Mouse (Mus musculus): ENCODE measurements around the gene C130060K24Rik. TPM values are rescaled to one million over a fixed set of nuclear protein-coding genes. Genes with fewer than 3 reads are reported as not detected.

C130060K24Rik gene
- polyA plus RNA-seq, 1 experiment from 2014 or later: 0.11 TPM

DNA sequence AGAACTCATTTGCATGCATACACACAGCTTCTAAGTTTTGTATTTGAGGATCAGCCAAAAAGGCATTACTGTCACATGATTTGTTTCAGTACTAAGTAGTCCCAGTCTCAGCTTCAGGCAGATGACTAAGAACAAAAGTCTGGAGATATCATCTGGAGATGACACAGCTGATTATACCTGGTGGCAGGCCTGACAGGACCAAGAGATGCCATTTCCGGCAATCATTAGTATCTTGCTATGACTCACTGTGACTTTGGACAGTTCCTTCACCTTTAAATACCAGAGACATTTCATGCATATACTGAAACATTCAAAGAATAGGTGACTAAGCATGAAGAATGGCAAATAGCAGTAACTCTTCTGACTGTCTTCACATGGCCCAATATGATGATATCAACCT is 84.4 kb downstream of the C130060K24Rik start:
- 91% methylated on average over 1 of the region's 1 CpGs for WGBS
- Histone ChIP-seq H3K9ac (ENCODE audit: low read length) (no peak overlapping the region), H3K27ac (replicated peaks) (no peak overlapping the region), H3K27me3 (ENCODE audit: control insufficient read depth, insufficient read depth, low read length) (no peaks in the 10 kb centered on the region), H3K4me1 (replicated peaks; ENCODE audit: control insufficient read depth, insufficient read depth) (no peaks in the 10 kb centered on the region), H3K4me3 (ENCODE audit: low read depth, low read length) (no peak overlapping the region), H3K36me3 (ENCODE audit: control insufficient read depth, insufficient read depth, low read length) (no peaks in the 10 kb centered on the region), H3K4me2 (replicated peaks; ENCODE audit: low read depth) (no peak overlapping the region), H3K9me3 (ENCODE audit: control insufficient read depth, low read length) (no peaks in the 10 kb centered on the region)
- ATAC-seq (ENCODE audit: low FRiP score, low TSS enrichment) (no peak), DNase-seq (ENCODE audit: low spot score) (no peak)
- no peak for TF ChIP-seq EP300 (optimal IDR thresholded peaks at IDR 0.05)
- TF ChIP-seq CTCF (IDR thresholded peaks at IDR 0.05; ENCODE audit: low read depth): no peak

DNA sequence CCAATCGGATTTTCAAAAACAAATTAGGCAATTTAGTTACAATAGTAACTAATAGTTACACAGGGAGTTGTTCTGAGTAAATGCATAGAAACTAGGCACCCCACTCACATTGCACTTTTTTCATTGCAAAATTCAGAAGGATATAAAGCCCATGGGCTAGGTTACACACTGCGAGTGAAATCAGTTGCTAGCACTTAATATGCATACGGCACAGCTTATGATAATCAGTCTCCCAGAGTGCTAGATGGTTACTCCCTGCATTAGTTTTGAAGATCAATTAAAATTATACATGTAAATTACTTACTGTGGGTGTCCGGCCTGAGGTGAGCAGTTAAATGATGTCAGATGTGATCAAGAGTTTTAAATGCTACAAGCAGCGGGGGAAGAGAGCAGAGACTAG is 89.4 kb downstream of the C130060K24Rik start:
- H3K27me3 ChIP-seq (ENCODE audit: control insufficient read depth, insufficient read depth, low read length): no peaks in the 10 kb centered on the region
- TF ChIP-seq EP300 (optimal IDR thresholded peaks at IDR 0.05) (no peak), CTCF (IDR thresholded peaks at IDR 0.05; ENCODE audit: low read depth) (no peak)
- no peak overlapping the region for H3K27ac ChIP-seq (replicated peaks)
- no peaks in the 10 kb centered on the region for H3K36me3 ChIP-seq (ENCODE audit: control insufficient read depth, insufficient read depth, low read length)
- no peaks in the 10 kb centered on the region for H3K9me3 ChIP-seq (ENCODE audit: control insufficient read depth, low read length)
- no peak overlapping the region for H3K4me3 ChIP-seq (ENCODE audit: low read depth, low read length)
- H3K9ac ChIP-seq (ENCODE audit: low read length): no peak overlapping the region
- no peak overlapping the region for H3K4me2 ChIP-seq (replicated peaks; ENCODE audit: low read depth)
- no peak for DNase-seq (ENCODE audit: low spot score)
- ATAC-seq (ENCODE audit: low FRiP score, low TSS enrichment): no peak
- H3K4me1 ChIP-seq (replicated peaks; ENCODE audit: control insufficient read depth, insufficient read depth): no peaks in the 10 kb centered on the region
- WGBS: 85% methylated on average over 5 of the region's 5 CpGs

DNA sequence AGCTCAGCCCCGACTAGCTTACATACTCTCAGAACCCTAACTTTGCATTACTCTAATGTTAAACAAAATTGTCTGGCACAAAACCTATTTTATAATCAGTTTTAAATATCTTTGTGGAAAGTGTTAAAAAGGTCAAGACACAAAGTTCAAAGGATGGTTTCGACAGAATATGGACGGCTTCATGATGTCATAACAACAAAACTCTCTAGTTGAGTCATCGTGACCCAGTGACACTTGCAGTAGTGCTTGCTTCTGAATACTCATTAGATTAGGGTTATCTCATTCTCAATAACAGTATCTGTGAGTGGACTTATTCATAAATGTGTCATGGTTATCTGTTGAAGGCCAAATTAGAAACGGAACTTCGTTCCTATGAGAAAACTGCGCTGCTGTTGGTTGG is 91.5 kb downstream of the C130060K24Rik start:
- Histone ChIP-seq H3K4me2 (replicated peaks; ENCODE audit: low read depth) (no peak overlapping the region), H3K4me3 (ENCODE audit: low read depth, low read length) (no peak overlapping the region), H3K36me3 (ENCODE audit: control insufficient read depth, insufficient read depth, low read length) (no peaks in the 10 kb centered on the region), H3K9ac (ENCODE audit: low read length) (no peak overlapping the region), H3K27me3 (ENCODE audit: control insufficient read depth, insufficient read depth, low read length) (no peaks in the 10 kb centered on the region), H3K27ac (replicated peaks) (no peak overlapping the region), H3K4me1 (replicated peaks; ENCODE audit: control insufficient read depth, insufficient read depth) (no peaks in the 10 kb centered on the region), H3K9me3 (ENCODE audit: control insufficient read depth, low read length) (no peaks in the 10 kb centered on the region)
- ATAC-seq (ENCODE audit: low FRiP score, low TSS enrichment) (no peak), DNase-seq (ENCODE audit: low spot score) (no peak)
- TF ChIP-seq EP300 (optimal IDR thresholded peaks at IDR 0.05) (no peak), CTCF (IDR thresholded peaks at IDR 0.05; ENCODE audit: low read depth) (no peak)
- WGBS: 74% methylated on average over 7 of the region's 7 CpGs

DNA sequence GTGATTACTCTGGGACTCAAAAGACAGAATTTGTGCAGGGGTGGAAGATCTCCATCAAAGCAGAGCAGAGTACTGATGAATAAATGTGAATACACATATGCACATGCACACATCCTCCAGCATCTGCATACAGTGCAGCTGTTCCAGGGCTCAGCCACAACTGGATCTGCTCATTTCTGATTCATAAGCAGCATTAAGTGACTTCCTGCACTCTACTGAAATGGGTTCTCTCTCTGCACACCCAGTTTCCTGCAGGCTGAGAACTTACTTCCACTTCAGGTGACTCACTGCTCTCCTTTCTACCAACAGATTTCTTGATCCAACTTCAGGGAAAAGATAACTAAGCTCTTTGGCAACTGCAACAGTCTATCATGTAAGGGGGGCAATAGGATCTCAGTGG is 117.9 kb downstream of the C130060K24Rik start:
- Histone ChIP-seq H3K36me3 (ENCODE audit: control insufficient read depth, insufficient read depth, low read length) (no peaks in the 10 kb centered on the region), H3K27ac (replicated peaks) (no peak overlapping the region), H3K9me3 (ENCODE audit: control insufficient read depth, low read length) (no peaks in the 10 kb centered on the region), H3K4me2 (replicated peaks; ENCODE audit: low read depth) (no peak overlapping the region), H3K4me1 (replicated peaks; ENCODE audit: control insufficient read depth, insufficient read depth) (no peaks in the 10 kb centered on the region), H3K9ac (ENCODE audit: low read length) (no peak overlapping the region), H3K4me3 (ENCODE audit: low read depth, low read length) (no peak overlapping the region), H3K27me3 (ENCODE audit: control insufficient read depth, insufficient read depth, low read length) (no peaks in the 10 kb centered on the region)
- TF ChIP-seq EP300 (optimal IDR thresholded peaks at IDR 0.05): no peak
- TF ChIP-seq CTCF (IDR thresholded peaks at IDR 0.05; ENCODE audit: low read depth): no peak
- no peak for ATAC-seq (ENCODE audit: low FRiP score, low TSS enrichment)
- DNase-seq (ENCODE audit: low spot score): no peak

Other genes starting within 250 kb of the C130060K24Rik start
- 5.7 and 6.2 TPM in 2 replicates for gene Hpgds, start 236.2 kb upstream of the C130060K24Rik start, polyA plus RNA-seq (2015; fragmentation: Nextera tagmentation; extraction: Ambion mirVana)
- 0.65 and 0.84 TPM in 2 replicates for gene Tnip3, start 144.2 kb downstream of the C130060K24Rik start, polyA plus RNA-seq (2015; fragmentation: Nextera tagmentation; extraction: Ambion mirVana)